Mouse (Mus musculus): Measurements from ENCODE around the gene Olfr625-ps1. TPM values are rescaled to one million over a fixed set of nuclear protein-coding genes. Genes with fewer than 3 reads are reported as not detected.
A peak's percentile ranks its signal among the peaks of the same experiment; 100 is the strongest.
"Not testable (repeated sequence)": the region's sequence is repeated elsewhere in the genome, so short reads cannot be mapped to it uniquely, and the experiment has no call there.

Olfr625-ps1 gene
- not detected in 2 replicates for polyA plus RNA-seq (2011; ENCODE audit: insufficient read depth, insufficient read length, low replicate concordance, missing spikeins)

DNA sequence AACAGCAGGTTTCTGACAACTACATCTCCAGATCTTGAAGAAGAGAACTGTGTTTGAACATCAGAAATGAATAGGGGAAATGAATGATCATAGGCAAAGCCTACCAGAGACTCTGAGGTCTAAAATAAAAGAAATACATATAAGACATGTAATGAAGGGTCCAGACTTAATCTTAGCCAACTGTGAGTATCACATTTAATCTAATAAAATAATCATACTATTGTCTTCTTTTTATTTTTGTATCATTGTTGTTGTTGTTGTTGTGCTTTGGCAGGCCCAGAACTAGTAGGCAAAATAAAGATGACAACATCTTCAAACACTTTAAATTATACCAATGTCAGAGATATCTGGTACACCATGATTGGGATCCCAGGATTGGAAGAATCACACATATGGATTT is at the start of gene Olfr625-ps1:
TSS of gene Olfr625-ps1 (plus strand) at position 301 of the 400 bp plus-strand sequence.
- Histone ChIP-seq H3K27ac (ENCODE audit: control insufficient read depth, insufficient read depth, low read depth, low read length, poor library complexity) (no peak within 1 kb of the TSS), H3K4me3 (replicated peaks; ENCODE audit: control insufficient read depth, low read depth, low read length) (no peak within 1 kb of the TSS), H3K4me1 (ENCODE audit: control insufficient read depth, insufficient read depth, low read length) (no peaks in the 10 kb centered on the region)
- no peak for TF ChIP-seq POLR2A (IDR thresholded peaks at IDR 0.05; ENCODE audit: borderline replicate concordance, control insufficient read depth, low read depth, low read length)
- TF ChIP-seq CTCF (IDR thresholded peaks at IDR 0.05; ENCODE audit: control insufficient read depth, insufficient read depth, low read length), result no peak

- H3K4me1 ChIP-seq (ENCODE audit: control insufficient read depth, insufficient read depth, low read length), result no peaks in the 10 kb centered on the region
- no peak overlapping the region for H3K4me3 ChIP-seq (replicated peaks; ENCODE audit: control insufficient read depth, low read depth, low read length)
- no peak for TF ChIP-seq POLR2A (IDR thresholded peaks at IDR 0.05; ENCODE audit: borderline replicate concordance, control insufficient read depth, low read depth, low read length)
- TF ChIP-seq CTCF (IDR thresholded peaks at IDR 0.05; ENCODE audit: control insufficient read depth, insufficient read depth, low read length), result no peak
- H3K27ac ChIP-seq (ENCODE audit: control insufficient read depth, insufficient read depth, low read depth, low read length, poor library complexity), result no peak overlapping the region
Measured at GRCm38 (mm10) chr7:103636795-103637194, 45.7 kb upstream of the Olfr625-ps1 start.

DNA sequence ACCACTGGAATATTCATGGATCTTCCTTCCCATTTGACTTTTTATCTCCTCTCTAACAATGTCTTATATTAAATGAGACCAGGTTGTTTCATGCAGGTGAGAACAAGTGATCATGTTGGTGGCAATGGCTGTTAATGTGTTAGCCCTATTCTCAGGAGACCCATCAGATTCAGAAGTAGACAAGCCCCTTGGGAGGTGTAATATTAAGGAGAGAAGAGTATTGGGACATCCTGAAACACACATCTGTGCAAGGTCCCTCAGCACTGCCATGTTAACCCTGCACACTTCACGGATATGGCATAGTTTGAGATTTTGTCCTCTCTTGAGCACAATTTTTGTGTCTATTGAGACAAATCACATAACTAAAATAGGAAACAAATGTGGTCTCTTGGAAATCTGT is 39.9 kb upstream of the Olfr625-ps1 start, which contains the start of gene Olfr622:
TSS of gene Olfr622 (minus strand) at position 101 of the 400 bp plus-strand sequence.
- Histone ChIP-seq H3K4me3 (replicated peaks; ENCODE audit: control insufficient read depth, low read depth, low read length) (no peak within 1 kb of the TSS), H3K27ac (ENCODE audit: control insufficient read depth, insufficient read depth, low read depth, low read length, poor library complexity) (no peak within 1 kb of the TSS), H3K4me1 (ENCODE audit: control insufficient read depth, insufficient read depth, low read length) (no peaks in the 10 kb centered on the region)
- WGBS, result 71% methylated on average over 1 of the region's 1 CpGs
- TF ChIP-seq CTCF (IDR thresholded peaks at IDR 0.05; ENCODE audit: control insufficient read depth, insufficient read depth, low read length) (no peak), POLR2A (IDR thresholded peaks at IDR 0.05; ENCODE audit: borderline replicate concordance, control insufficient read depth, low read depth, low read length) (no peak)

GRCm38 (mm10) chr7:103644070-103644469 is 38.5 kb upstream of the Olfr625-ps1 start:
- Histone ChIP-seq H3K4me3 (replicated peaks; ENCODE audit: control insufficient read depth, low read depth, low read length) (no peak overlapping the region), H3K4me1 (ENCODE audit: control insufficient read depth, insufficient read depth, low read length) (no peaks in the 10 kb centered on the region), H3K27ac (ENCODE audit: control insufficient read depth, insufficient read depth, low read depth, low read length, poor library complexity) (no peak overlapping the region)
- TF ChIP-seq POLR2A (IDR thresholded peaks at IDR 0.05; ENCODE audit: borderline replicate concordance, control insufficient read depth, low read depth, low read length) (no peak), CTCF (IDR thresholded peaks at IDR 0.05; ENCODE audit: control insufficient read depth, insufficient read depth, low read length) (no peak)
- WGBS, result 81% methylated on average over 4 of the region's 4 CpGs

DNA sequence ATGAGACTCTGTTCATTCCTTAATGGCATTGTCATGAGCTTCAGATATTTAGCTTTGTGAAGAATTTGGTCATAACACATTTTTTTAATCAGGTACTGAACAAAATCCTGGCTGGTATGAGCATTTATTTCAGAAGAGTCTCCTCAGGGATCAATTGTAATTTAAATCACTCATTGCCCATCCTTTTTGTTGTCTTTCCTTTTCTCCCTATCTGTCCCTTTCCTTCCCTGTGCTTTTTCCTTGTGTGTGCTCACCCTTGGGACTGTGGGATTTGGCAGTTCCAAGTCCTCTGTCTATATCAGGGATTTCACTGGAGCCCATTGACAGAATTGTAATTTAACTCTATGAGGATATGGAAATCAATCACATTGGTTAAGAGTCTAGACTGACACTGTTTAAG is 18.9 kb upstream of the Olfr625-ps1 start, which contains the start of gene Olfr623:
TSS of gene Olfr623 (minus strand) at position 101 of the 400 bp plus-strand sequence.
- Histone ChIP-seq H3K27ac (ENCODE audit: control insufficient read depth, insufficient read depth, low read depth, low read length, poor library complexity) (no peak within 1 kb of the TSS), H3K4me3 (replicated peaks; ENCODE audit: control insufficient read depth, low read depth, low read length) (no peak within 1 kb of the TSS), H3K4me1 (ENCODE audit: control insufficient read depth, insufficient read depth, low read length) (no peaks in the 10 kb centered on the region)
- TF ChIP-seq POLR2A (IDR thresholded peaks at IDR 0.05; ENCODE audit: borderline replicate concordance, control insufficient read depth, low read depth, low read length) (no peak), CTCF (IDR thresholded peaks at IDR 0.05; ENCODE audit: control insufficient read depth, insufficient read depth, low read length) (no peak)

DNA sequence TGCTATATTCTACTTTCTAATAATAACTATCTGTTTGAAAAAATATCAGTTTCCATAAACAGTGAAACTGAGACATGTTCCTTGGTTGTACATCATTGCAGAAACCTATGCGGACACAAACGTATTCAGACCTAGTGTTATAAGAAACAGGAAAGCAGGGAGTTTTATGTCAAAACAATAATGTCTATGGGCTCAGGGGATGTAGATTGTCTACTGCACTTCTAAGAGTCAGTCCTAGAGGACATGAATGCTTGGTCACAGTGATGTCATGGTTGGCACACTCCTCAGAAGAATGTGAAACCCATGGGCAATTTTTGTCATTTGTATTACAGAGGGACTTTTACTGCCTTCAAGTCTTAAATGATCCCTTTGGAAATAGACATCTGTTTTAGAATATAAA is 11.4 kb upstream of the Olfr625-ps1 start, which contains the start of gene Olfr624:
TSS of gene Olfr624 (minus strand) at position 101 of the 400 bp plus-strand sequence.
- TF ChIP-seq CTCF (IDR thresholded peaks at IDR 0.05; ENCODE audit: control insufficient read depth, insufficient read depth, low read length), result no peak
- no peak for TF ChIP-seq POLR2A (IDR thresholded peaks at IDR 0.05; ENCODE audit: borderline replicate concordance, control insufficient read depth, low read depth, low read length)
- 86% methylated on average over 2 of the region's 2 CpGs for WGBS
- no peak within 1 kb of the TSS for H3K4me3 ChIP-seq (replicated peaks; ENCODE audit: control insufficient read depth, low read depth, low read length)
- H3K27ac ChIP-seq (ENCODE audit: control insufficient read depth, insufficient read depth, low read depth, low read length, poor library complexity), result no peak within 1 kb of the TSS
- no peaks in the 10 kb centered on the region for H3K4me1 ChIP-seq (ENCODE audit: control insufficient read depth, insufficient read depth, low read length)

DNA sequence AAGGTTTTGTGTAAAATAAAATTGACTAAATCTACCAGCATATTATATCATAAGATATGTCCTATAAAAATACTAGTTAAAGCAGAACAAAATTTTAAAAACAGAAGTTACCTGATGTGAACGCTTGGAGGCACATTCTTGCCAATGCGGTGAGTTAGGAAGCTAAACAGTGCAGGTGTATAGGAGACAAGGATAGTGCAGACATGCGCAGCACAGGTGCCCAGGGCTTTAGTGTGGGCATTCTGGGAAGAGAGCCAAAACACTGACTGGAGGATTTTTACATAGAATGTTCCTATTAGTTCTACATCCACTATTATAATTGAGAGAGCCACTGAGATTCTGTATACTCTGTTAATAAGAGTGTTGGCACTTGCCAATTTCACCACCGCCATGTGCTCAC is 16.9 kb downstream of the Olfr625-ps1 start:
- WGBS, result 78% methylated on average over 4 of the region's 4 CpGs
- TF ChIP-seq POLR2A (IDR thresholded peaks at IDR 0.05; ENCODE audit: borderline replicate concordance, control insufficient read depth, low read depth, low read length) (no peak), CTCF (IDR thresholded peaks at IDR 0.05; ENCODE audit: control insufficient read depth, insufficient read depth, low read length) (no peak)
- Histone ChIP-seq H3K4me3 (replicated peaks; ENCODE audit: control insufficient read depth, low read depth, low read length) (no peak overlapping the region), H3K27ac (ENCODE audit: control insufficient read depth, insufficient read depth, low read depth, low read length, poor library complexity) (no peak overlapping the region), H3K4me1 (ENCODE audit: control insufficient read depth, insufficient read depth, low read length) (no peaks in the 10 kb centered on the region)

- Histone ChIP-seq H3K4me1 (ENCODE audit: control insufficient read depth, insufficient read depth, low read length) (no peaks in the 10 kb centered on the region), H3K4me3 (replicated peaks; ENCODE audit: control insufficient read depth, low read depth, low read length) (no peak overlapping the region), H3K27ac (ENCODE audit: control insufficient read depth, insufficient read depth, low read depth, low read length, poor library complexity) (no peak overlapping the region)
- 31% methylated on average over 2 of the region's 2 CpGs for WGBS
- no peak for TF ChIP-seq POLR2A (IDR thresholded peaks at IDR 0.05; ENCODE audit: borderline replicate concordance, control insufficient read depth, low read depth, low read length)
- TF ChIP-seq CTCF (IDR thresholded peaks at IDR 0.05; ENCODE audit: control insufficient read depth, insufficient read depth, low read length), result peak; percentile 49; the same call in 1 of the 2 replicates
Measured at GRCm38 (mm10) chr7:103712024-103712423, 29.5 kb downstream of the Olfr625-ps1 start.

DNA sequence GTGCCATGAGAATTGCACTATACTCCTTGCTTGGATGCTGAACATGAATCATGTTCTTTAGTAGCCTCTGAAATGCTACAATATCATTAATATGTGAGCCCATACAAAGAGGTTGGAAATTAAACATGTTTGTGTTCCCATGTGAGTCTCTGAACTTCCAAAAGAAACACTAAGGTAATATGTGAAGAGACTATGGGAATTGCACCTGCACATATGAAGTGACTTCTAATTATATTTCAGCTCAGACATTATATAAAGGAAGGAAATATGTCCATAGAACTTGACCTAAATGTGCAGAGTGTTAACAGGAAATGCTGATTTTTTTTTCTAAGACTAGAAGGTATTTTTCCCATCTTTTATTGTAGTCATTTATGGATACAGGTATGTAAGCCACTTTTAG is 31.9 kb downstream of the Olfr625-ps1 start, which contains the start of gene Olfr243:
TSS of gene Olfr243 (plus strand) at position 301 of the 400 bp plus-strand sequence.
- no peak for TF ChIP-seq POLR2A (IDR thresholded peaks at IDR 0.05; ENCODE audit: borderline replicate concordance, control insufficient read depth, low read depth, low read length)
- no peak for TF ChIP-seq CTCF (IDR thresholded peaks at IDR 0.05; ENCODE audit: control insufficient read depth, insufficient read depth, low read length)
- Histone ChIP-seq H3K27ac (ENCODE audit: control insufficient read depth, insufficient read depth, low read depth, low read length, poor library complexity) (no peak within 1 kb of the TSS), H3K4me1 (ENCODE audit: control insufficient read depth, insufficient read depth, low read length) (no peaks in the 10 kb centered on the region), H3K4me3 (replicated peaks; ENCODE audit: control insufficient read depth, low read depth, low read length) (no peak within 1 kb of the TSS)

DNA sequence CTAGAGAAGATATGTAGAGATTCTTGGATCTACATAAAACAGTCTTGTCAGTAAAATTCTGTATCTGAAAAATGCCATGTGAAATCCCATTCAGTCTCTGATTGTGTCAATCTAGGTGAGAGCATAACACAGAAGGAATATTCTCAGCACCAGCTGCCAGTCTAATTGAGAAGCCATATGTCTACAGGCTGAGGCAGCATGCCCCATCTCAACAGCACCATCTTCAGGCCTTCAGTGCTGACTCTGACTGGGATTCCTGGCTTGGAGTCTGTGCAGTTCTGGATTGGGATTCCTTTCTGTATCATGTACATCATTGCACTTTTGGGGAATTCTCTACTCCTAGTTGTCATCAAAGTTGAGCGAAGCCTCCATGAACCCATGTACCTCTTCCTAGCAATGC is 33.9 kb downstream of the Olfr625-ps1 start:
- not testable (repeated sequence) for H3K4me3 ChIP-seq (replicated peaks; ENCODE audit: control insufficient read depth, low read depth, low read length); H3K27ac ChIP-seq (ENCODE audit: control insufficient read depth, insufficient read depth, low read depth, low read length, poor library complexity); H3K4me1 ChIP-seq (ENCODE audit: control insufficient read depth, insufficient read depth, low read length)
- WGBS, result 81% methylated on average over 1 of the region's 1 CpGs
